Mouse (Mus musculus) bone marrow, adult 2 months (tissue): ENCODE data around the gene Cybrd1.

Experiments used
- CTCF ChIP-seq: fragments of 200-500 bp; IDR thresholded peaks from 2 replicates; pipeline ENCODE4 v1.5.1; 2011; ENCODE audit warnings: low read length, control low read depth; ENCODE audit not compliant: control insufficient read depth, insufficient read depth
- POLR2A ChIP-seq: fragments of 200-500 bp; IDR thresholded peaks from 2 replicates; pipeline ENCODE4 v1.6.1; 2011; ENCODE audit warnings: low read depth, mild to moderate bottlenecking, control low read depth, low read length, borderline replicate concordance; ENCODE audit not compliant: control insufficient read depth

GRCm38 (mm10) chr2:71134836-71135235 is 17.1 kb downstream of the Cybrd1 start:
- TF ChIP-seq POLR2A (no peak), CTCF (no peak)
